Mouse (Mus musculus) midbrain, postnatal 0 days (tissue): ENCODE measurements around the gene Gprasp1. TPM values are rescaled to one million over a fixed set of nuclear protein-coding genes. Genes with fewer than 3 reads are reported as not detected.
"Not testable (repeated sequence)": the region's sequence is repeated elsewhere in the genome, so short reads cannot be mapped to it uniquely, and the experiment has no call there.

Experiments
- ATAC-seq: fragments of 200-750 bp; cut with Nextera tagmentation; 2 replicates; pipeline ENCODE4 v1.8.0; 2017; ENCODE audit warnings: moderate number of reproducible peaks, mild to moderate bottlenecking, moderate TSS enrichment, moderate library complexity; ENCODE audit not compliant: low FRiP score
- DNase-seq: peaks from one replicate; pipeline ENCODE4 v3.0.0-alpha.2; 2015; ENCODE audit warnings: low spot score
- H3K27ac ChIP-seq: fragments of 300-500 bp; sonication (generic); 2 replicates; pipeline ENCODE4 v1.5.1; 2014; ENCODE audit warnings: low read depth, mild to moderate bottlenecking, low read length, mixed read lengths
- H3K27me3 ChIP-seq: fragments of 300-500 bp; sonication (generic); 2 replicates; pipeline ENCODE4 v1.6.1; 2014; ENCODE audit warnings: low read length, control low read depth, mixed read lengths; ENCODE audit not compliant: insufficient read depth
- H3K36me3 ChIP-seq: fragments of 300-500 bp; sonication (generic); 2 replicates; pipeline ENCODE4 v1.6.1; 2014; ENCODE audit warnings: low read length, control low read depth, mixed read lengths; ENCODE audit not compliant: insufficient read depth
- H3K4me1 ChIP-seq: fragments of 300-500 bp; sonication (generic); 2 replicates; pipeline ENCODE4 v1.6.1; 2014; ENCODE audit warnings: mild to moderate bottlenecking, control low read depth, antibody characterized with exemption, low read length, mixed read lengths; ENCODE audit not compliant: insufficient read depth
- H3K4me2 ChIP-seq: fragments of 300-500 bp; sonication (generic); 2 replicates; pipeline ENCODE4 v1.6.1; 2014; ENCODE audit warnings: low read depth, mild to moderate bottlenecking, low read length, mixed read lengths; ENCODE audit not compliant: poor library complexity, severe bottlenecking
- H3K4me3 ChIP-seq: fragments of 300-500 bp; sonication (generic); 2 replicates; pipeline ENCODE4 v1.5.1; 2014; ENCODE audit warnings: low read depth, mild to moderate bottlenecking, low read length, moderate library complexity
- H3K9ac ChIP-seq: fragments of 300-500 bp; sonication (generic); replicated peaks from 2 replicates; pipeline ENCODE4 v1.6.1; 2014; ENCODE audit warnings: mild to moderate bottlenecking, low read length, moderate library complexity, mixed read lengths; ENCODE audit not compliant: poor library complexity, severe bottlenecking
- H3K9me3 ChIP-seq: fragments of 300-500 bp; sonication (generic); 2 replicates; pipeline ENCODE4 v1.6.1; 2016; ENCODE audit warnings: low read length, control low read depth
- CTCF ChIP-seq: IDR thresholded peaks from 2 replicates; pipeline ENCODE4 v1.5.1; 2016; ENCODE audit warnings: antibody characterized with exemption, mild to moderate bottlenecking
- WGBS: fragments of 180-500 bp; shearing (Covaris S2); extraction: QIAGEN DNeasy Blood & Tissue Kit; methylation state at CpG from one replicate; pipeline ENCODE4 v1.1.7; 2014; 5-methylcytosine and 5-hydroxymethylcytosine counted together
- polyA plus RNA-seq: library from polyadenylated mRNA; unstranded; fragments of >200 nt; fragmentation: Nextera tagmentation; extraction: Ambion mirVana; gene quantifications from 2 replicates; pipeline ENCODE4 v1.2.1, GENCODE M21; 2015
- total RNA-seq: library from RNA; depleted of rRNA; stranded (reverse); fragments of >200 nt; gene quantifications from 2 replicates; pipeline ENCODE4 v1.2.3, GENCODE M21; 2014

The Gprasp1 gene
- total and polyA plus RNA-seq, 2 experiments from 2014 or later, result 301 to 378 TPM

DNA sequence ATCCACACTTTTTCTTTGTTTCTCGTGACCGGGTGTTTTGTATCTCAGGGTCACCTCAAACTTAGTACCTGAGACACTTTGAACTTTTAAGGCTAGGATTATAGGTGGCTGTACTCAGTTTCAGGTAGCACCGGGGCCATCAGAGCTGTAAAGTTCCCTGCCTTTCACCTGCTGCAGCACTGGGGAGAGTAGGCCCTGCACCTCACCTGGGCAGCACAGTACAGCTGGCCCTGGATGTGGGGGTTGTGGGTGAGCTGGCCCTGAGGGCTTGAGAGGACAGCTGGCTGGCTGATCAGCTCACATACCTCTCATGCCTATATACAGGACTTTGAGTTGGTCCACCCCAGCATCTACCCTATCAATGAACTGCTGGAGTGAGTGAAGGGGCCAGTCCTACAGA, 61.6 kb downstream of the Gprasp1 start:
- Histone ChIP-seq H3K4me1 (no peaks in the 10 kb centered on the region), H3K9ac (no peak overlapping the region), H3K27ac (no peak overlapping the region), H3K36me3 (no peaks in the 10 kb centered on the region; the same call in 1 of the 2 replicates), H3K4me2 (no peak overlapping the region), H3K9me3 (no peaks in the 10 kb centered on the region), H3K27me3 (no peaks in the 10 kb centered on the region), H3K4me3 (no peak overlapping the region)
- TF ChIP-seq CTCF, result no peak
- 85% methylated on average over 3 of the region's 3 CpGs for WGBS
- no peak for DNase-seq
- ATAC-seq, result peak; percentile 44; the same call in 1 of the 2 replicates

- DNase-seq, result peak; percentile 54
- no peak overlapping the region for H3K9ac ChIP-seq
- no peak for ATAC-seq
- H3K27ac ChIP-seq, result no peak overlapping the region
- no peaks in the 10 kb centered on the region for H3K9me3 ChIP-seq
- no peaks in the 10 kb centered on the region for H3K27me3 ChIP-seq
- H3K4me1 ChIP-seq, result no peaks in the 10 kb centered on the region
- H3K4me2 ChIP-seq, result no peak overlapping the region
- WGBS, result 12% methylated on average over 1 of the region's 1 CpGs
- H3K4me3 ChIP-seq, result no peak overlapping the region
- TF ChIP-seq CTCF, result peak; percentile 87
- no peaks in the 10 kb centered on the region for H3K36me3 ChIP-seq
Observed at GRCm38 (mm10) chrX:135805780-135806179, 63.2 kb downstream of the Gprasp1 start.

GRCm38 (mm10) chrX:135835896-135836295, 93.4 kb downstream of the Gprasp1 start:
- H3K4me2 ChIP-seq, H3K27me3 ChIP-seq, H3K9me3 ChIP-seq, DNase-seq, H3K27ac ChIP-seq, H3K9ac ChIP-seq, H3K4me1 ChIP-seq, H3K36me3 ChIP-seq, H3K4me3 ChIP-seq, ATAC-seq: not testable (repeated sequence)
- WGBS, result 31% methylated on average over 1 of the region's 1 CpGs

DNA sequence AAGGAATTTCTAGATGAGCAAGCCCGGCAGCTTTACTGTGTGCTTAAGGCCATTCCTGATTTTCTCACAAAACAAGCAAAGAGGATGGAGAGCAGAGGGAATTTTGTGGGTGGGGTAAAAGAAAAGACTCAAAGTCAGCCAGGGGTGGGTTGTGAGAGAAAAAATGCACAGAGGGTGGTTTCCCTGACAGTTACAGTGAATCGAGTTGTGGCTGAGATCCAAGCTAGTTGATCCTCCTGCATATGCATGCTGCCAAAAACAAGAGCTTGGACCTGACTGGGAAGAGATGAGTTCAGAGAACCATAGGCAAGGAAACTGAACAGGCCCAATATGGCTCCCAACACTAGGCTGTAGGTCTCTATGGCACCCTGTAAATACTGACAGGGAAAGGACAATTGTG, 95.4 kb downstream of the Gprasp1 start:
- no peaks in the 10 kb centered on the region for H3K36me3 ChIP-seq
- TF ChIP-seq CTCF, result no peak
- WGBS, result 63% methylated on average over 2 of the region's 2 CpGs

DNA sequence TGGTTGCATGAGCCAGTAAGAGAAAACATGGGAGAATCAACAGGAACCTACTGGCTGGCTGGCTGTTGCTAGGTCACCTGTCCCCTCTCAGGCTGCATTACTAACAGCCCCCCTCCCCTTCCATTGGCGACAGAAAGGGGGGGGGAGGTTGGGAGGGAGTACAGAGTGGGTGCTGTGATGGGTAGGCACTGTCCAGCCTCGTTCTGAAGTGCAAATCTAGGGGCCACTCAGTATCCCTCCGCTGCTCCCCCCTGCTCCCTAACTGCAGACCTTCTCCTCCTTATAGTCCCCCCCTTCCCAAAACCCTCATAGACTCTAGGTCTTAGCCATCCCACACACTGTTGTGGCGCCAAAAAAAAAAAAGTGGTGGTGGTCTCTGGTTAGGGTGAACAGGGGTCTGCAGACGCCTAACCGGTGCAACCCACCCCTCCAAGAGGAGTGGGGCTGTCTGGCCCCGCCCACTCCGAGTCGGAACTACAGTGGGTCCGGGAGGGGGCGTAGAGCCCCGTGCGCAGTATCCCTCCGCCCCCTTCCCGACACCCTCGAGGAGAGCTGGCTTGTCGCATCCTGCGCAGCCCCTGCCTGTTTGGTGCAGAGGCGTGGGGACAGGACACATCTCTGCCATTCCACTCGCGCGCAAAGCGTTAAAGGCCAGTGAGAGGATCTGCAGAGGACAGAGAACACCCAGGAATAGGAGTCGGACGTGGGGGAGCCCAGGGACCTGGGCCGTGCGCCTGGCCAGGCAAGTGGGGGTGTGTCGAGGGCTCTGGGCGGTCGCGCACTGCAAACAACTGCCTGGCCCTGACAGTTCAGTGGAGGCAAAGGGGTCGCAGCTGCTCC, 96.2 kb downstream of the Gprasp1 start, which contains the start of gene Gprasp2:
TSS of gene Gprasp2 (plus strand) at position 514 of the 840 bp plus-strand sequence.
- DNase-seq (peak; percentile 82), ATAC-seq (peak; percentile 91)
- Histone ChIP-seq H3K9ac (peak within 1 kb of the TSS; percentile 73), H3K27ac (peak within 1 kb of the TSS; percentile 84), H3K4me3 (peak within 1 kb of the TSS; percentile 48), H3K4me2 (peak within 1 kb of the TSS; percentile 49)
- WGBS, result 23% methylated on average over 24 of the region's 32 CpGs
- not testable (repeated sequence) for H3K4me1 ChIP-seq, H3K9me3 ChIP-seq, H3K27me3 ChIP-seq, H3K36me3 ChIP-seq

More for the DNA sequence above, 95.4 kb downstream of the Gprasp1 start:
- ATAC-seq, result 0 out of 2 replicates have a peak, but pooled peaks have one; percentile 3
- Histone ChIP-seq H3K27me3 (no peaks in the 10 kb centered on the region), H3K4me1 (no peaks in the 10 kb centered on the region), H3K4me2 (peak overlapping the region; percentile 24; the same call in 1 of the 2 replicates), H3K27ac (peak overlapping the region; percentile 77), H3K9me3 (no peaks in the 10 kb centered on the region), H3K9ac (no peak overlapping the region), H3K4me3 (peak overlapping the region; percentile 48; the same call in 1 of the 2 replicates)
- peak; percentile 3 for DNase-seq
